Mouse (Mus musculus): ENCODE results near the gene Zfp668. TPM values are rescaled to one million over a fixed set of nuclear protein-coding genes. Genes with fewer than 3 reads are reported as not detected.
A peak's percentile ranks its signal among the peaks of the same experiment; 100 is the strongest.
"Not testable (repeated sequence)": the region's sequence is repeated elsewhere in the genome, so short reads cannot be mapped to it uniquely, and the experiment has no call there.

Zfp668 gene
- polyA plus RNA-seq, 1 experiment from 2014 or later: 21.7 TPM

GRCm38 (mm10) chr7:127907939-127908338, 31.3 kb upstream of the Zfp668 start:
- Histone ChIP-seq H3K27me3 (ENCODE audit: insufficient read depth, poor library complexity, severe bottlenecking) (no peaks in the 10 kb centered on the region), H3K4me1 (peaks cover 18% of the 10 kb centered on the region), H3K27ac (no peak overlapping the region), H3K4me3 (no peak overlapping the region), H3K36me3 (peaks cover 50% of the 10 kb centered on the region), H3K9me3 (no peaks in the 10 kb centered on the region)
- no peak for DNase-seq (ENCODE audit: low spot score)
- 95% methylated on average over 12 of the region's 12 CpGs for WGBS

- H3K4me1 ChIP-seq: peaks cover 20% of the 10 kb centered on the region
- peak within 1 kb of the TSS; percentile 93 for H3K27ac ChIP-seq
- H3K9me3 ChIP-seq: no peaks in the 10 kb centered on the region
- peak within 1 kb of the TSS; percentile 79 for H3K4me3 ChIP-seq
- no peaks in the 10 kb centered on the region for H3K27me3 ChIP-seq (ENCODE audit: insufficient read depth, poor library complexity, severe bottlenecking)
- DNase-seq (ENCODE audit: low spot score): peak; percentile 94
- WGBS: 8% methylated on average over 38 of the region's 38 CpGs
- peaks cover 41% of the 10 kb centered on the region for H3K36me3 ChIP-seq
Measured at GRCm38 (mm10) chr7:127903971-127904796, 27.6 kb upstream of the Zfp668 start, which contains the start of gene Bckdk. Gene Bckdk, plus strand, starts transcription at chr7:127904082.

- 72% methylated on average over 2 of the region's 2 CpGs for WGBS
- Histone ChIP-seq H3K36me3 (peaks cover 17% of the 10 kb centered on the region), H3K4me1 (peaks cover 20% of the 10 kb centered on the region), H3K27me3 (ENCODE audit: insufficient read depth, poor library complexity, severe bottlenecking) (no peaks in the 10 kb centered on the region), H3K4me3 (no peak overlapping the region), H3K9me3 (no peaks in the 10 kb centered on the region), H3K27ac (no peak overlapping the region)
- no peak for DNase-seq (ENCODE audit: low spot score)
Measured at GRCm38 (mm10) chr7:127901772-127902171, 25.1 kb upstream of the Zfp668 start.

- no peak overlapping the region; the same call in 1 of the 2 replicates for H3K27ac ChIP-seq
- H3K4me1 ChIP-seq: peaks cover 16% of the 10 kb centered on the region
- H3K9me3 ChIP-seq: no peaks in the 10 kb centered on the region
- DNase-seq (ENCODE audit: low spot score): no peak
- H3K27me3 ChIP-seq (ENCODE audit: insufficient read depth, poor library complexity, severe bottlenecking): no peaks in the 10 kb centered on the region
- no peak overlapping the region for H3K4me3 ChIP-seq
- no peaks in the 10 kb centered on the region for H3K36me3 ChIP-seq
- WGBS: 31% methylated on average over 7 of the region's 7 CpGs
Measured at GRCm38 (mm10) chr7:127899997-127900396, 23.4 kb upstream of the Zfp668 start.

- Histone ChIP-seq H3K9me3 (no peaks in the 10 kb centered on the region), H3K27me3 (ENCODE audit: insufficient read depth, poor library complexity, severe bottlenecking) (no peaks in the 10 kb centered on the region), H3K36me3 (peaks cover 1% of the 10 kb centered on the region; the same call in 1 of the 2 replicates), H3K27ac (no peak overlapping the region), H3K4me3 (no peak overlapping the region), H3K4me1 (peaks cover 13% of the 10 kb centered on the region)
- WGBS: 33% methylated on average over 10 of the region's 10 CpGs
- DNase-seq (ENCODE audit: low spot score): no peak
Measured at GRCm38 (mm10) chr7:127898179-127898956, 21.7 kb upstream of the Zfp668 start.

GRCm38 (mm10) chr7:127897542-127897941, 20.9 kb upstream of the Zfp668 start:
- no peak for DNase-seq (ENCODE audit: low spot score)
- Histone ChIP-seq H3K27ac (no peak overlapping the region), H3K27me3 (ENCODE audit: insufficient read depth, poor library complexity, severe bottlenecking) (no peaks in the 10 kb centered on the region), H3K36me3 (peaks cover 10% of the 10 kb centered on the region), H3K4me1 (peaks cover 13% of the 10 kb centered on the region), H3K4me3 (no peak overlapping the region), H3K9me3 (no peaks in the 10 kb centered on the region)
- WGBS: 88% methylated on average over 7 of the region's 7 CpGs

GRCm38 (mm10) chr7:127896384-127896783, 19.8 kb upstream of the Zfp668 start:
- Histone ChIP-seq H3K36me3 (peaks cover 17% of the 10 kb centered on the region), H3K27me3 (ENCODE audit: insufficient read depth, poor library complexity, severe bottlenecking) (no peaks in the 10 kb centered on the region), H3K4me1 (peaks cover 13% of the 10 kb centered on the region), H3K27ac (no peak overlapping the region), H3K9me3 (no peaks in the 10 kb centered on the region), H3K4me3 (no peak overlapping the region)
- DNase-seq (ENCODE audit: low spot score): no peak
- WGBS: 55% methylated on average over 13 of the region's 13 CpGs

- not testable (repeated sequence) for H3K27me3 ChIP-seq (ENCODE audit: insufficient read depth, poor library complexity, severe bottlenecking); H3K9me3 ChIP-seq; DNase-seq (ENCODE audit: low spot score)
- Histone ChIP-seq H3K4me3 (peak overlapping the region; percentile 72), H3K4me1 (peaks cover 13% of the 10 kb centered on the region), H3K27ac (peak overlapping the region; percentile 86; the same call in 1 of the 2 replicates), H3K36me3 (peaks cover 17% of the 10 kb centered on the region)
- 55% methylated on average over 7 of the region's 7 CpGs for WGBS
Measured at GRCm38 (mm10) chr7:127895891-127896290, 19.3 kb upstream of the Zfp668 start.

- Histone ChIP-seq H3K27ac (peak within 1 kb of the TSS; percentile 86), H3K27me3 (ENCODE audit: insufficient read depth, poor library complexity, severe bottlenecking) (no peaks in the 10 kb centered on the region), H3K4me3 (peak within 1 kb of the TSS; percentile 72), H3K36me3 (peaks cover 17% of the 10 kb centered on the region), H3K9me3 (no peaks in the 10 kb centered on the region), H3K4me1 (peaks cover 13% of the 10 kb centered on the region)
- peak; percentile 99 for DNase-seq (ENCODE audit: low spot score)
- under 1% methylated on average over 26 of the region's 26 CpGs for WGBS
Measured at GRCm38 (mm10) chr7:127895442-127895841, 18.8 kb upstream of the Zfp668 start, which contains the start of the genes Gm21974 and Vkorc1. Gene Gm21974, minus strand, starts transcription at chr7:127895454. Gene Vkorc1, minus strand, starts transcription at chr7:127895617.

- Histone ChIP-seq H3K27ac (peak overlapping the region; percentile 86; the same call in 1 of the 2 replicates), H3K4me3 (peak overlapping the region; percentile 72)
- WGBS: 69% methylated on average over 5 of the region's 5 CpGs
Measured at GRCm38 (mm10) chr7:127894480-127894879, 17.9 kb upstream of the Zfp668 start.

GRCm38 (mm10) chr7:127890798-127891197, 14.2 kb upstream of the Zfp668 start, which contains the start of gene Prss53:
Gene Prss53, minus strand, starts transcription at chr7:127890970.
- peaks cover 61% of the 10 kb centered on the region for H3K36me3 ChIP-seq
- no peaks in the 10 kb centered on the region for H3K27me3 ChIP-seq (ENCODE audit: insufficient read depth, poor library complexity, severe bottlenecking)
- no peaks in the 10 kb centered on the region for H3K9me3 ChIP-seq
- no peak within 1 kb of the TSS for H3K27ac ChIP-seq
- WGBS: 30% methylated on average over 4 of the region's 4 CpGs
- H3K4me1 ChIP-seq: peaks cover 5% of the 10 kb centered on the region
- no peak within 1 kb of the TSS for H3K4me3 ChIP-seq
- DNase-seq (ENCODE audit: low spot score): no peak

More at GRCm38 (mm10) chr7:127894480-127894879, 17.9 kb upstream of the Zfp668 start:
- no peaks in the 10 kb centered on the region for H3K27me3 ChIP-seq (ENCODE audit: insufficient read depth, poor library complexity, severe bottlenecking)
- H3K4me1 ChIP-seq: peaks cover 6% of the 10 kb centered on the region
- no peak for DNase-seq (ENCODE audit: low spot score)
- H3K36me3 ChIP-seq: peaks cover 24% of the 10 kb centered on the region
- H3K9me3 ChIP-seq: no peaks in the 10 kb centered on the region

- no peak for DNase-seq (ENCODE audit: low spot score)
- no peaks in the 10 kb centered on the region for H3K27me3 ChIP-seq (ENCODE audit: insufficient read depth, poor library complexity, severe bottlenecking)
- no peaks in the 10 kb centered on the region for H3K9me3 ChIP-seq
- no peak overlapping the region for H3K4me3 ChIP-seq
- peaks cover 80% of the 10 kb centered on the region for H3K36me3 ChIP-seq
- H3K27ac ChIP-seq: no peak overlapping the region
- 75% methylated on average over 3 of the region's 3 CpGs for WGBS
- peaks cover 5% of the 10 kb centered on the region for H3K4me1 ChIP-seq
Measured at GRCm38 (mm10) chr7:127888821-127889220, 12.2 kb upstream of the Zfp668 start.

- no peak overlapping the region for H3K27ac ChIP-seq
- H3K27me3 ChIP-seq (ENCODE audit: insufficient read depth, poor library complexity, severe bottlenecking): no peaks in the 10 kb centered on the region
- no peaks in the 10 kb centered on the region for H3K9me3 ChIP-seq
- WGBS: 77% methylated on average over 3 of the region's 3 CpGs
- no peak overlapping the region for H3K4me3 ChIP-seq
- DNase-seq (ENCODE audit: low spot score): no peak
- peaks cover 15% of the 10 kb centered on the region for H3K4me1 ChIP-seq
- peaks cover 83% of the 10 kb centered on the region for H3K36me3 ChIP-seq
Measured at GRCm38 (mm10) chr7:127887781-127888180, 11.2 kb upstream of the Zfp668 start.
